Mouse (Mus musculus): ENCODE measurements around the gene Cdc20.

GRCm38 (mm10) chr4:118395289-118395688, 41.9 kb downstream of the Cdc20 start:
- TF ChIP-seq POLR2A (IDR thresholded peaks at IDR 0.05; ENCODE audit: extremely low read depth, insufficient read depth, low read length) = no peak
- no peak for TF ChIP-seq CTCF (IDR thresholded peaks at IDR 0.05; ENCODE audit: low read depth, low read length)
